Mouse (Mus musculus) monocyte, adult 5-6 weeks (primary cell): ENCODE results near the gene Gm13288. TPM values are rescaled to one million over a fixed set of nuclear protein-coding genes. Genes with fewer than 3 reads are reported as not detected.
"Not testable (repeated sequence)": the region's sequence is repeated elsewhere in the genome, so short reads cannot be mapped to it uniquely, and the experiment has no call there.

ENCODE experiments used
- ATAC-seq: fragments of 153-309, 156-312 bp; replicated peaks from 2 replicates; pipeline ENCODE4 v1.8.0; 2017; ENCODE audit warnings: mild to moderate bottlenecking; ENCODE audit not compliant: low TSS enrichment, insufficient number of reproducible peaks, severe bottlenecking, poor library complexity, low FRiP score
- total RNA-seq: library from RNA; stranded (forward); fragments of 200-1000, 200-491, 200-594 nt; gene quantifications from 3 replicates; pipeline ENCODE4 v1.2.3, GENCODE M21; 2017

Gene Gm13288
- total RNA-seq, 1 experiment from 2014 or later: not detected

- ATAC-seq: not testable (repeated sequence)
Measured at GRCm38 (mm10) chr4:88793936-88794675, 11.2 kb upstream of the Gm13288 start, which contains the start of gene Gm13275. Gene Gm13275, plus strand, starts transcription at chr4:88794487.

- not testable (repeated sequence) for ATAC-seq
Measured at GRCm38 (mm10) chr4:88797097-88797496, 8.2 kb upstream of the Gm13288 start, which contains the start of gene Gm13279. Gene Gm13279, plus strand, starts transcription at chr4:88797397.

- not testable (repeated sequence) for ATAC-seq
Measured at GRCm38 (mm10) chr4:88799365-88799764, 6.0 kb upstream of the Gm13288 start, which contains the start of gene Gm13285. Gene Gm13285, plus strand, starts transcription at chr4:88799665.

DNA sequence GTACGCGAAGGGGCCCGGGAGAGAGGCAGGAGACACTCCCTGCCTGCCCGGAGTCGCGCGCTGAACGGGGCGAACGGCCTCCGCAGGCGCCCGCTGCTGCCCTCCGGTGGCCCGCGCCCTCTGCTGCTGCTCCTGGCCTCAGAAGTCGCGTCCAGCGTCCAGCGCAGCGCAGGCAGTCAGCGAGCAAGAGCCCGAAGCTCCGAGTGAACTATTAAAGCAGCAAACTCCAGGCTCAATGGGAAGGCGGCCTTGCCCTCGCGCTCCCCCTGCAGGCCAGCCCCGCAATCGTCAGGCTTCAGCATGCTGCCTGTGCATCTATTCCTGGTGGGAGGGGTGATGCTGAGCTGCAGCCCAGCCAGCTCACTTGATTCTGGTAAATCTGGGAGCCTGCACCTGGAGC, 2.4 kb upstream of the Gm13288 start, which contains the start of gene Gm13287:
Gene Gm13287 (plus strand): TSS at position 301 of the 400 bp plus-strand sequence.
- ATAC-seq: not testable (repeated sequence)

DNA sequence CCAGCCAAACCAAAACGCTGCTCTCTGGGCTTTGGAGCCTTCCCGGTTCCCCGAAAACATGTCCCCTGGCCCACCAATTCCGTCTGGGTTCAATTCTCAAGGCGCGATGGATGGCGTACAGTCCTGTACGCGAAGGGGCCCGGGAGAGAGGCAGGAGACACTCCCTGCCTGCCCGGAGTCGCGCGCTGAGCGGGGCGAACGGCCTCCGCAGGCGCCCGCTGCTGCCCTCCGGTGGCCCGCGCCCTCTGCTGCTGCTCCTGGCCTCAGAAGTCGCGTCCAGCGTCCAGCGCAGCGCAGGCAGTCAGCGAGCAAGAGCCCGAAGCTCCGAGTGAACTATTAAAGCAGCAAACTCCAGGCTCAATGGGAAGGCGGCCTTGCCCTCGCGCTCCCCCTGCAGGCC, 430 bp downstream of the Gm13288 start:
- ATAC-seq: not testable (repeated sequence)

GRCm38 (mm10) chr4:88815928-88816327, 10.6 kb downstream of the Gm13288 start, which contains the start of gene Ifna7:
Gene Ifna7, plus strand, starts transcription at chr4:88816228.
- ATAC-seq: no peak

DNA sequence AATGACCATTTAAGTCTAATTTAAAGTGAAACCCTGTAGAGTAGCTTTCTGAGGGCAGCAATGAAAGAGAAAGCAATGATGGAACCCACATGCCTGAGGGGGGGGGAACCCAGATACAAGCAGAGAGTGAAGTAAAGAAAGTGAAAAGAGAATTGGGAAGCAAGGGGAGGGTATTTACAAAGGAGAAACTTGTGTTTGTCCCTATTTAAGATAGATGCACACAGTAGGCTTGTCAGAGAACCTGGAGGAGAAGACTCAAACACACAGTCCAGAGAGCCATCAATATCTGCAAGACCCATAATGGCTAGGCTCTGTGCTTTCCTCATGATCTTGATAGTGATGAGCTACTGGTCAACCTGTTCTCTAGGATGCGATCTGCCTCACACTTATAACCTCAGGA, 14.3 kb downstream of the Gm13288 start, which contains the start of gene Ifna11:
Gene Ifna11 (plus strand): TSS at position 301 of the 400 bp plus-strand sequence.
- ATAC-seq: no peak

DNA sequence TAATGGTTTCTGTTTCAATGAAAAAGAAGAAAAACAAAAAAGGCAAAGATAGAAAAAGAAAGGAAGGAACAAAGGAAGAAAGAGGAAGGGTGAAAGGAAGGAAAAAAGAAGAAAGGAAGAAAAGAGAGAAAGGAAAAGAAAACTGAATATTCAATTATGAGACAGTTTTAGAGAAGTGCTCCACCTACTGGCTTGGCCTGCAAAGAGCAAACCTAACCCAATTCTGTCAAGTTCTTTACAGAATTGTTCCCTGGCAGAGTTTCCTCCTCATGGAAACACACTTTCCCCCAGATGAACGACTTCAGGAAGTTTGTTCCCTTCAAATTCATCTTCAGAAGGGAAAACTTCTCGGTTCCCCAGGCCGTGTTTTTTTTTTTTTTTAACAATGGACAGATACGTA, 17.7 kb downstream of the Gm13288 start:
- ATAC-seq: no peak

- not testable (repeated sequence) for ATAC-seq
Measured at GRCm38 (mm10) chr4:88827116-88827515, 21.8 kb downstream of the Gm13288 start, which contains the start of gene Ifna6. Gene Ifna6, plus strand, starts transcription at chr4:88827416.

DNA sequence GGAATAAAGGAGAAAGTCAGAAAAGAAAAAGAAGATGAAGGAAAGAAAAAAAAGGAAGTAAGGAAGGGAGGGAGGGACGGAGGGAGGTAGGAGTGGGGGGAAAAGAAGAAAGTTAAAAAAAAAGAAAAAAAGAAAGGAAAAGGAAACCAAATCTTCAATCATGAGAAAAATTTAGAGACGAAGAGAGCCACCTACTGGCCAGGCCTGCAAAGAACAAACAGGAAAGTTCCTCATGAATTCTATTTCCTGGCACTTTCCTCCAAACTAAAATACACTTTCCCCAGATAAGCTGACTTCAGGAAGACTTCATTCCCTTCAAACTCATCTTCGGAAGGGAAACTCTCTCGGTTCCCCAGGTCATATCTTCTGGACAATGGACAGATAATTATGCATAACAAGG, 25.2 kb downstream of the Gm13288 start:
- no peak for ATAC-seq

- not testable (repeated sequence) for ATAC-seq
Measured at GRCm38 (mm10) chr4:88835225-88835624, 29.9 kb downstream of the Gm13288 start, which contains the start of gene Ifna5. Gene Ifna5, plus strand, starts transcription at chr4:88835525.

GRCm38 (mm10) chr4:88838828-88839227, 33.5 kb downstream of the Gm13288 start:
- ATAC-seq: no peak

DNA sequence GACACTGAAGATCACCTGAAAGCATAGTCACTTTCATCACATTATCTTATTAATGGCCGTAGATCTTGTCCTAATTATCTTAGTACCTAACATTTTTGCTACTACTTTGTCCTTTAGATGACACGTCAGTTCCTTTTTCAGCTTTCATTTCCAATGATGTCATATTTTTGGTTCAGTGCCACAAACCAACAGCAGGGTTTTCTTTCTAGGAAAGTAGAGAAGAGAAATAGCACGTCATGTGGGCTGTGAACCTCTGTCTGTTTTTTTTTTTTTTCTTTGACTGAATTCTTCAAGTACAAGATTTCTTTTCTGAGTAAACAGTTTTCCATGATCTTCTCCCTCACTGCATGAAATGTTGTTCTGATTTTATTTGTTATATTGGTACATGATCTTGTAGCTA, 34.7 kb downstream of the Gm13288 start:
- no peak for ATAC-seq

- no peak for ATAC-seq
Measured at GRCm38 (mm10) chr4:88841438-88841911, 36.1 kb downstream of the Gm13288 start, which contains the start of gene Ifna4. Gene Ifna4, plus strand, starts transcription at chr4:88841861.

DNA sequence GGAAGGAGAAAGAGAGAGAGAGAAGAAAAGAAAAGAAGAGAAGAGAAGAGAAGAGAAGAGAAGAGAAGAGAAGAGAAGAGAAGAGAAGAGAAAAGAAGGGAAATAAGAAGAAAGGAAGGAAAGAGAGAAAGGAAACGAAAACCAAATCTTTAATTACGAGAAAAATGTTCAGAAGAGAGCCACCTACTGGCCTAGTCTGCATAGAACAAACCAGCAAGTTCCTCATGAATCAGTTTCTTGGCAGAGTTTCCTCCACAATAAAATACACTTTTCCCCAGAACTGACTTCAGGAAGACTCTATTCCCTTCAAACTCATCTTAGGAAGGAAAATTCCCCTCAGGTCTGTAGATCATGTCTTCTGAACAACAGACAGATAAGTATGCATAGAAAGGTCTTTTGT, 40.0 kb downstream of the Gm13288 start:
- ATAC-seq: no peak

GRCm38 (mm10) chr4:88849698-88850097, 44.4 kb downstream of the Gm13288 start, which contains the start of gene Ifna1:
Gene Ifna1, plus strand, starts transcription at chr4:88850087.
- no peak for ATAC-seq

- ATAC-seq: no peak
Measured at GRCm38 (mm10) chr4:88851026-88851763, 45.9 kb downstream of the Gm13288 start.
